In the genomic region with DNA sequence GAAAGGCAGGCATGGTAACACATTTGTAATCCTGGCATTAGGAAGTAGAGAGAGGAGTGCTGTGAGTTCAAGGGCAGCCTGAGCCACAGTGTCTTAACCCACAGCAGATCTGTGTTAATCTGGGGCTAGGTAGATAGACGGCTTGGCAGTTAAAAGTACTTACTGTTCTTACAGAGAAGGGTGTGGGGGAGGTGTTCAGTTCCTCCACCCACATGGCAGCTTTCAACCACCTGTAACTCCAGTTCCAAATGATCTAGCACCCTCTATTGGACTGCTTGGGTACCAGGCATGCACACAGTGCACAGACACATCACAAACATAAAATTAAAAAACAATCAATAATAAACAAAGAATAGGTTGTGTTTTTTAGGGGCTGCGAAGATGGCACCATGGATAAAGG, we compare ENCODE assay signal across 12 mouse cellular contexts.
DNase-seq lines count a peak whose midpoint lies in the region; ATAC-seq and TF ChIP-seq lines count a peak whose summit lies in the region.
"Had no signal": no experiment of that assay in that cellular context is flagged by ENCODE, and none has a peak within 500 bp of the region (broad histone marks: within the 10 kb centered on the region; RNA-seq: fewer than 3 reads in every experiment).

No protein-coding gene starts in this region.

- H3K27ac ChIP-seq in heart, embryonic 13.5 days (replicated peaks): peak overlapping the region; percentile 36; the same call in 1 of the 2 replicates
- H3K27ac ChIP-seq: hindbrain, embryonic 13.5 days; liver, embryonic 13.5 days had no signal

- H3K27me3 ChIP-seq in heart, embryonic 13.5 days (replicated peaks): no peaks in the 10 kb centered on the region
- no peaks in the 10 kb centered on the region for H3K27me3 ChIP-seq in megakaryocyte, embryonic 14.5 days (replicated peaks)
- no peaks in the 10 kb centered on the region for H3K27me3 ChIP-seq in Patski
- H3K27me3 ChIP-seq in splenic B cell, adult 2 months (ENCODE audit: control insufficient read depth, insufficient read depth, low read length, poor library complexity, severe bottlenecking): no peaks in the 10 kb centered on the region
- H3K27me3 ChIP-seq: hindbrain, embryonic 13.5 days; liver, embryonic 13.5 days had no signal

- CTCF ChIA-PET in Patski (lab: Charles Lee): no interaction called here

- in situ Hi-C loops in Patski (cut with MboI; ENCODE audit: low pct_unique_long_range_greater_than_20kb): no loop called here

- no peak for DNase-seq in heart, postnatal 25 days (ENCODE audit: low spot score)
- DNase-seq in Patski (ENCODE audit: low read depth, low spot score): no peak
- peak; percentile 28 for DNase-seq in splenic B cell, adult 2 months (ENCODE audit: low read depth, low spot score)
- DNase-seq in right cerebral cortex, adult 2 months (ENCODE audit: low spot score in 2 of 2): no peak
- no peak for DNase-seq in frontal cortex, postnatal 10 days (ENCODE audit: low spot score in 2 of 2)
- DNase-seq: cerebellum, adult 11-12 months; kidney, postnatal 36 days; liver, embryonic 13.5 days had no signal

- TF ChIP-seq CTCF in Patski (IDR thresholded peaks at IDR 0.05): peak; percentile 51

- POLR2A ChIA-PET in Patski (lab: Charles Lee): no interaction called here

- H3K4me2 ChIP-seq in heart, embryonic 13.5 days: no peak overlapping the region
- H3K4me2 ChIP-seq: hindbrain, embryonic 13.5 days; liver, embryonic 13.5 days had no signal

- intact Hi-C loops in heart, postnatal 25 days (cut with DNase I): no loop called here

- no peaks in the 10 kb centered on the region for H3K9me3 ChIP-seq in heart, embryonic 13.5 days
- no peaks in the 10 kb centered on the region for H3K9me3 ChIP-seq in megakaryocyte, embryonic 14.5 days
- H3K9me3 ChIP-seq: hindbrain, embryonic 13.5 days; liver, embryonic 13.5 days had no signal

- no peaks in the 10 kb centered on the region for H3K36me3 ChIP-seq in heart, embryonic 13.5 days
- no peaks in the 10 kb centered on the region for H3K36me3 ChIP-seq in megakaryocyte, embryonic 14.5 days (replicated peaks; ENCODE audit: low read length)
- H3K36me3 ChIP-seq in splenic B cell, adult 2 months (ENCODE audit: control insufficient read depth, insufficient read depth, low read length, poor library complexity, severe bottlenecking): no peaks in the 10 kb centered on the region
- H3K36me3 ChIP-seq: hindbrain, embryonic 13.5 days; liver, embryonic 13.5 days had no signal

- no peak overlapping the region for H3K4me3 ChIP-seq in heart, embryonic 13.5 days
- peak overlapping the region; percentile 46 for H3K4me3 ChIP-seq in megakaryocyte, embryonic 14.5 days (replicated peaks)
- H3K4me3 ChIP-seq: hindbrain, embryonic 13.5 days; liver, embryonic 13.5 days had no signal

- 46% methylated on average over 2 of the region's 2 CpGs for WGBS in heart, embryonic 13.5 days

- no peak overlapping the region for H3K9ac ChIP-seq in heart, embryonic 13.5 days
- H3K9ac ChIP-seq: hindbrain, embryonic 13.5 days; liver, embryonic 13.5 days had no signal

- no peak for ATAC-seq in heart, embryonic 13.5 days (ENCODE audit: extremely low read depth, insufficient number of reproducible peaks, low FRiP score, low TSS enrichment)
- ATAC-seq in megakaryocyte, adult 5-6 weeks (ENCODE audit: poor library complexity, severe bottlenecking): no peak
- no peak for ATAC-seq in Patski

- H3K4me1 ChIP-seq in heart, embryonic 13.5 days: peaks cover 15% of the 10 kb centered on the region
- peaks cover 40% of the 10 kb centered on the region for H3K4me1 ChIP-seq in megakaryocyte, embryonic 14.5 days
- H3K4me1 ChIP-seq: liver, embryonic 13.5 days had no signal
